In genomic region chr3:27206221-27206560, GRCm38 (mm10) we compare ENCODE assay signal across 22 mouse cellular contexts. TPM values are rescaled to one million over a fixed set of nuclear protein-coding genes. Genes with fewer than 3 reads are reported as not detected.
A peak's percentile ranks its signal among the peaks of the same experiment; 100 is the strongest.
DNase-seq lines count a peak whose midpoint lies in the region; ATAC-seq and TF ChIP-seq lines count a peak whose summit lies in the region.
"Had no signal": no experiment of that assay in that cellular context is flagged by ENCODE, and none has a peak within 500 bp of the region (broad histone marks: within the 10 kb centered on the region; RNA-seq: fewer than 3 reads in every experiment).

No protein-coding gene starts in this region.

- peak overlapping the region; percentile 61 for H3K27ac ChIP-seq in heart, embryonic 13.5 days (replicated peaks)
- peak overlapping the region; percentile 62 for H3K27ac ChIP-seq in kidney, postnatal 0 days
- H3K27ac ChIP-seq in embryonic facial prominence, embryonic 14.5 days (replicated peaks; ENCODE audit: low read depth, low read length): peak overlapping the region; percentile 45; the same call in 1 of the 2 replicates
- peak overlapping the region; percentile 8 for H3K27ac ChIP-seq in macrophage
- no peak overlapping the region; the same call in 1 of the 2 replicates for H3K27ac ChIP-seq in hindbrain, postnatal 0 days
- H3K27ac ChIP-seq: forebrain, embryonic 13.5 days; liver, embryonic 12.5 days; neural tube, embryonic 15.5 days had no signal

- DNase-seq in heart, adult 11 months: no peak
- DNase-seq in kidney, postnatal 0 days (ENCODE audit: low spot score): peak; percentile 84
- DNase-seq in kidney, postnatal 4 days: no peak
- DNase-seq in embryonic facial prominence, embryonic 14.5 days (ENCODE audit: low spot score): peak; percentile 63
- DNase-seq in urinary bladder, postnatal 4 days (ENCODE audit: low spot score in 2 of 2): no peak
- no peak for DNase-seq in hindbrain, postnatal 0 days (ENCODE audit: low spot score)
- DNase-seq: adrenal gland, postnatal 36 days; cerebellum, adult 11-12 months; cerebellum, postnatal 25 days; embryo, embryonic 11 days; gastrocnemius, postnatal 14 days; layer of hippocampus, postnatal 36 days; lung, adult 2 months; right cerebral cortex, postnatal 25 days; thymus, postnatal 25 days had no signal

- 48% methylated on average over 4 of the region's 4 CpGs for WGBS in heart, embryonic 13.5 days
- 45% methylated on average over 4 of the region's 4 CpGs for WGBS in kidney, postnatal 0 days
- 43% methylated on average over 4 of the region's 4 CpGs for WGBS in embryonic facial prominence, embryonic 14.5 days
- WGBS in macrophage (ENCODE audit: missing documents): 96% methylated on average over 3 of the region's 4 CpGs
- WGBS in hindbrain, postnatal 0 days: 88% methylated on average over 4 of the region's 4 CpGs

- H3K36me3 ChIP-seq in heart, embryonic 13.5 days: peaks cover 8% of the 10 kb centered on the region
- H3K36me3 ChIP-seq in kidney, postnatal 0 days (ENCODE audit: insufficient read depth, low read length): no peaks in the 10 kb centered on the region
- H3K36me3 ChIP-seq in embryonic facial prominence, embryonic 14.5 days (ENCODE audit: control insufficient read depth, insufficient read depth, low read length): no peaks in the 10 kb centered on the region
- peaks cover 43% of the 10 kb centered on the region for H3K36me3 ChIP-seq in macrophage (ENCODE audit: inconsistent target)
- no peaks in the 10 kb centered on the region for H3K36me3 ChIP-seq in hindbrain, postnatal 0 days (ENCODE audit: insufficient read depth, low read length)
- H3K36me3 ChIP-seq: liver, embryonic 12.5 days; neural tube, embryonic 15.5 days had no signal

- peaks cover 87% of the 10 kb centered on the region for H3K79me2 ChIP-seq in macrophage (ENCODE audit: inconsistent target)

- no peak for ATAC-seq in heart, embryonic 13.5 days (ENCODE audit: extremely low read depth, insufficient number of reproducible peaks, low FRiP score, low TSS enrichment)
- peak; percentile 33; the same call in 1 of the 2 replicates for ATAC-seq in kidney, postnatal 0 days (replicated peaks; ENCODE audit: low FRiP score, low read depth)
- peak; percentile 67 for ATAC-seq in embryonic facial prominence, embryonic 14.5 days (ENCODE audit: low read depth)
- ATAC-seq in hindbrain, postnatal 0 days: no peak
- ATAC-seq: forebrain, embryonic 13.5 days; liver, embryonic 12.5 days; midbrain, embryonic 16.5 days had no signal

- no peak overlapping the region for H3K4me3 ChIP-seq in heart, embryonic 13.5 days
- H3K4me3 ChIP-seq in kidney, postnatal 0 days (replicated peaks; ENCODE audit: low read depth, low read length): no peak overlapping the region
- H3K4me3 ChIP-seq in embryonic facial prominence, embryonic 14.5 days (ENCODE audit: low read depth, low read length): no peak overlapping the region
- no peak overlapping the region for H3K4me3 ChIP-seq in macrophage (ENCODE audit: inconsistent target)
- H3K4me3 ChIP-seq in hindbrain, postnatal 0 days (ENCODE audit: low read length): no peak overlapping the region
- H3K4me3 ChIP-seq: erythroblast, embryonic 14.5 days; forebrain, embryonic 13.5 days; liver, embryonic 12.5 days; neural tube, embryonic 15.5 days had no signal

- H3K4me2 ChIP-seq in heart, embryonic 13.5 days: no peak overlapping the region
- H3K4me2 ChIP-seq in kidney, postnatal 0 days (ENCODE audit: low read length): no peak overlapping the region
- H3K4me2 ChIP-seq in embryonic facial prominence, embryonic 14.5 days (ENCODE audit: low read depth, low read length): no peak overlapping the region
- no peak overlapping the region for H3K4me2 ChIP-seq in hindbrain, postnatal 0 days (ENCODE audit: low read depth, low read length)
- H3K4me2 ChIP-seq: forebrain, embryonic 13.5 days; liver, embryonic 12.5 days; neural tube, embryonic 15.5 days had no signal

- no peaks in the 10 kb centered on the region for H3K27me3 ChIP-seq in heart, embryonic 13.5 days (replicated peaks)
- no peaks in the 10 kb centered on the region for H3K27me3 ChIP-seq in kidney, postnatal 0 days (ENCODE audit: insufficient read depth, low read length)
- H3K27me3 ChIP-seq in embryonic facial prominence, embryonic 14.5 days (replicated peaks; ENCODE audit: control insufficient read depth, insufficient read depth, low read length): no peaks in the 10 kb centered on the region
- no peaks in the 10 kb centered on the region for H3K27me3 ChIP-seq in hindbrain, postnatal 0 days (ENCODE audit: insufficient read depth, low read length)
- H3K27me3 ChIP-seq: forebrain, embryonic 13.5 days; liver, embryonic 12.5 days; neural tube, embryonic 15.5 days had no signal

- H3K4me1 ChIP-seq in heart, embryonic 13.5 days: peaks cover 32% of the 10 kb centered on the region
- H3K4me1 ChIP-seq in kidney, postnatal 0 days (replicated peaks; ENCODE audit: insufficient read depth, low read length): peaks cover 16% of the 10 kb centered on the region; the same call in 1 of the 2 replicates
- peaks cover 11% of the 10 kb centered on the region; the same call in 1 of the 2 replicates for H3K4me1 ChIP-seq in embryonic facial prominence, embryonic 14.5 days (ENCODE audit: control insufficient read depth, insufficient read depth, low read length)
- no peaks in the 10 kb centered on the region for H3K4me1 ChIP-seq in hindbrain, postnatal 0 days (ENCODE audit: insufficient read depth, low read length)
- H3K4me1 ChIP-seq: forebrain, embryonic 13.5 days had no signal

- peaks cover 4% of the 10 kb centered on the region; the same call in 1 of the 2 replicates for H3K9me3 ChIP-seq in heart, embryonic 13.5 days
- H3K9me3 ChIP-seq in kidney, postnatal 0 days (replicated peaks; ENCODE audit: low read length): no peaks in the 10 kb centered on the region
- H3K9me3 ChIP-seq in embryonic facial prominence, embryonic 14.5 days (ENCODE audit: control insufficient read depth, low read length): no peaks in the 10 kb centered on the region
- H3K9me3 ChIP-seq in hindbrain, postnatal 0 days (ENCODE audit: low read length): no peaks in the 10 kb centered on the region
- H3K9me3 ChIP-seq: forebrain, embryonic 13.5 days; liver, embryonic 12.5 days; neural tube, embryonic 15.5 days had no signal

- TF ChIP-seq CTCF in kidney, postnatal 0 days (IDR thresholded peaks at IDR 0.05; ENCODE audit: low read depth): no peak
- no peak for TF ChIP-seq CTCF in hindbrain, postnatal 0 days (IDR thresholded peaks at IDR 0.05; ENCODE audit: low read depth)

- H3K9ac ChIP-seq in heart, embryonic 13.5 days: no peak overlapping the region
- H3K9ac ChIP-seq in kidney, postnatal 0 days (ENCODE audit: low read depth, low read length): no peak overlapping the region
- no peak overlapping the region for H3K9ac ChIP-seq in embryonic facial prominence, embryonic 14.5 days (ENCODE audit: low read depth, low read length)
- H3K9ac ChIP-seq in hindbrain, postnatal 0 days (replicated peaks; ENCODE audit: low read length): no peak overlapping the region
- H3K9ac ChIP-seq: forebrain, embryonic 13.5 days; liver, embryonic 12.5 days; neural tube, embryonic 15.5 days had no signal

RNA-seq across cellular contexts. Expression of gene Nceh1, which starts 23.4 kb away (rescaled TPM):
- 14.0 and 16.5 TPM in 2 replicates for polyA plus RNA-seq in heart, embryonic 13.5 days (2015; fragmentation: Nextera tagmentation; extraction: Ambion mirVana)
- polyA plus RNA-seq in kidney, postnatal 0 days (2015; fragmentation: Nextera tagmentation; extraction: Ambion mirVana): 47.7 and 51.2 TPM in 2 replicates
- 4.3 and 6.8 TPM in 2 replicates for polyA plus RNA-seq in embryonic facial prominence, embryonic 14.5 days (2014; fragmentation: Nextera tagmentation; extraction: Ambion mirVana)
- total RNA-seq in macrophage (2018; cell fraction: chromatin; rRNA removed): 100 to 1,000 TPM in 9 of 26 experiments, 10 to 100 TPM in 17; 18.6 to 236 (median 77.9) TPM
- 100 to 1,000 TPM; 111 to 455 (median 227) TPM for total RNA-seq in macrophage (2018; cell fraction: cytosol; rRNA removed)
- 100 to 1,000 TPM in 25 of 26 experiments, 10 to 100 TPM in 1; 73.4 to 406 (median 223) TPM for total RNA-seq in macrophage (2018; cell fraction: nucleus; rRNA removed)
- 212 to 280 TPM (median 251 TPM) in 3 replicates for polyA plus RNA-seq in macrophage (2018)
- 31.5 and 34.8 TPM in 2 replicates for total RNA-seq in hindbrain, postnatal 0 days (2014; rRNA removed)
- 35.7 and 36.1 TPM in 2 replicates for polyA plus RNA-seq in hindbrain, postnatal 0 days (2015; fragmentation: Nextera tagmentation; extraction: Ambion mirVana)

RNA-seq across cellular contexts. Expression of gene Ect2, which starts 52.5 kb away (rescaled TPM):
- polyA plus RNA-seq in heart, embryonic 13.5 days (2015; fragmentation: Nextera tagmentation; extraction: Ambion mirVana): 39.2 and 43.9 TPM in 2 replicates
- polyA plus RNA-seq in kidney, postnatal 0 days (2015; fragmentation: Nextera tagmentation; extraction: Ambion mirVana): 23.9 and 26.9 TPM in 2 replicates
- polyA plus RNA-seq in embryonic facial prominence, embryonic 14.5 days (2014; fragmentation: Nextera tagmentation; extraction: Ambion mirVana): 35.6 and 40.5 TPM in 2 replicates
- total RNA-seq in macrophage (2018; cell fraction: chromatin; rRNA removed): 10 to 100 TPM in 6 of 26 experiments, 1 to 10 TPM in 20; 2.1 to 30.7 (median 7.5) TPM
- 1 to 10 TPM in 25 of 26 experiments, under 1 TPM in 1; 0.91 to 4.3 (median 2.3) TPM for total RNA-seq in macrophage (2018; cell fraction: cytosol; rRNA removed)
- total RNA-seq in macrophage (2018; cell fraction: nucleus; rRNA removed): 10 to 100 TPM in 1 of 26 experiments, 1 to 10 TPM in 24, under 1 TPM in 1; 0.94 to 19.1 (median 2.9) TPM
- 1.3 to 5.8 TPM (median 2.8 TPM) in 3 replicates for polyA plus RNA-seq in macrophage (2018)
- total RNA-seq in hindbrain, postnatal 0 days (2014; rRNA removed): 10.0 and 10.6 TPM in 2 replicates
- polyA plus RNA-seq in hindbrain, postnatal 0 days (2015; fragmentation: Nextera tagmentation; extraction: Ambion mirVana): 6.3 and 7.8 TPM in 2 replicates

Comparison
In these comparisons a context has a peak if more than half of its experiments do, and no peak if none do; other contexts are left out.
1. DNase-seq: peak in kidney, postnatal 0 days (single experiment) and embryonic facial prominence, embryonic 14.5 days (single experiment); none in heart, adult 11 months (single experiment), kidney, postnatal 4 days (0 of 2), urinary bladder, postnatal 4 days (0 of 2) and hindbrain, postnatal 0 days (single experiment).
2. ATAC-seq: peak in kidney, postnatal 0 days (single experiment) and embryonic facial prominence, embryonic 14.5 days (single experiment); none in heart, embryonic 13.5 days (single experiment) and hindbrain, postnatal 0 days (single experiment).